Mouse (Mus musculus): ENCODE results near the gene Parpbp. TPM values are rescaled to one million over a fixed set of nuclear protein-coding genes. Genes with fewer than 3 reads are reported as not detected.
A peak's percentile ranks its signal among the peaks of the same experiment; 100 is the strongest.

Parpbp gene
- polyA plus RNA-seq, 1 experiment from 2014 or later, result 11.3 TPM

DNA sequence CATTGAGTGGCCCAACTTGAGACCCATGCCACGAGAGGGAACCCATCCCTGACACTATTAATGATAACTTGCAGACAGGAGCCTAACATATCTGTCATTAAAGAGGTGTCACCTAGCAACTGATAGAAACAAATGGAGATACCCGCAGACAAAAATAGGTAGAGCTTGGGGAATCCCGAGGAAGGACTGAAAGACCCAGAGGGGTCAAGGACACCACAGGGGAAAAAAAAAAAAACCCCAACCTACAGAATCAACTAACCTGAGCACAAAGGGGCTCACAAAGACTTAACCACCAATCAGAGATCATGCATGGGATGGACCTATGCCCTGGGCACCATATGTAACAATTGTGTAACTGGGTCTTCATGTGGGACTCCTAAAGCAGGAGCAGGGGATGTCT lies 79.4 kb downstream of the Parpbp start:
- Histone ChIP-seq H3K4me3 (no peak overlapping the region), H3K27ac (no peak overlapping the region), H3K9me3 (no peaks in the 10 kb centered on the region), H3K27me3 (ENCODE audit: insufficient read depth, poor library complexity, severe bottlenecking) (no peaks in the 10 kb centered on the region), H3K4me1 (replicated peaks) (no peaks in the 10 kb centered on the region), H3K36me3 (no peaks in the 10 kb centered on the region)
- DNase-seq (ENCODE audit: low spot score), result no peak
- 82% methylated on average over 3 of the region's 3 CpGs for WGBS

DNA sequence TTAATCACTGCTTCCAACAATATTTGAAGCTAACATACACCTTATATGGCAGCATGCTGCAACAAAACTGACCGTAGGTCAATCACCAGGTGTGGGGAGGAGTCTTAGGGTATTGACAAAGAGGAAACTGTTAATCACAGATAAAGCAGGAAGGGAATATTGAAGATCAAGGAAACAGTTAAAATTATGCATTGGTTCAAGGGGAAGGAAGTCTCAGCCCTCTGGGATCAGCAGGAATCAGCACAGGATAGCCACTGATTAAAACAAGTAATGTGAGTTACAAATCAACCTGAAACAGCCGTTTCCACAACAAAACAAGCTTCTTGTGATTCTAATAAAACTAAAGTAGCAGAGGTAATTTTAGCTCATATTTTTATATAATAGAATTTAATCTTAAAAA lies 81.9 kb downstream of the Parpbp start:
- no peak for DNase-seq (ENCODE audit: low spot score)
- Histone ChIP-seq H3K36me3 (no peaks in the 10 kb centered on the region), H3K27ac (no peak overlapping the region), H3K27me3 (ENCODE audit: insufficient read depth, poor library complexity, severe bottlenecking) (no peaks in the 10 kb centered on the region), H3K4me3 (no peak overlapping the region), H3K9me3 (no peaks in the 10 kb centered on the region), H3K4me1 (replicated peaks) (no peaks in the 10 kb centered on the region)
- WGBS, result 77% methylated on average over 2 of the region's 2 CpGs

DNA sequence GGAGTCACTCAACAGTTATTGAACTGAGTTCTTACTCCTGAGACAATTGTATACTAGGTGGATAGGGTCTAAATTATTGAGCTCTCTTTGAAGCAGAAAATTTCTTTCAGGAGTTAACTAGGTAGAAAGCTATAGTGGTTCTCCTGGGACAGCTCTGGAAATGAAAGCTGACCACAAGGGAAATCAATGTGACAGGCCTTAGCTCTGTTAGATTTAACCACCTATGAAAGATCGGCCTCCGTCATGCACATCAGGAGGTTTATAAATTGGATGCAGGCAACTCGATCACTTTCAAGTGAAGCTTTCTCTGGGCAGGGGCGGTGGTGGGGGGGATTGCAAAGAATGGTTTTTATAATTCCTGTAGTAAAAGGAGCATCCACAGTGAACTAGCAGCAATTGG lies 83.3 kb downstream of the Parpbp start:
- WGBS, result 75% methylated on average over 4 of the region's 4 CpGs
- no peaks in the 10 kb centered on the region for H3K27me3 ChIP-seq (ENCODE audit: insufficient read depth, poor library complexity, severe bottlenecking)
- DNase-seq (ENCODE audit: low spot score), result no peak
- no peak overlapping the region for H3K4me3 ChIP-seq
- H3K4me1 ChIP-seq (replicated peaks), result no peaks in the 10 kb centered on the region
- H3K9me3 ChIP-seq, result no peaks in the 10 kb centered on the region
- H3K27ac ChIP-seq, result no peak overlapping the region
- H3K36me3 ChIP-seq, result no peaks in the 10 kb centered on the region

DNA sequence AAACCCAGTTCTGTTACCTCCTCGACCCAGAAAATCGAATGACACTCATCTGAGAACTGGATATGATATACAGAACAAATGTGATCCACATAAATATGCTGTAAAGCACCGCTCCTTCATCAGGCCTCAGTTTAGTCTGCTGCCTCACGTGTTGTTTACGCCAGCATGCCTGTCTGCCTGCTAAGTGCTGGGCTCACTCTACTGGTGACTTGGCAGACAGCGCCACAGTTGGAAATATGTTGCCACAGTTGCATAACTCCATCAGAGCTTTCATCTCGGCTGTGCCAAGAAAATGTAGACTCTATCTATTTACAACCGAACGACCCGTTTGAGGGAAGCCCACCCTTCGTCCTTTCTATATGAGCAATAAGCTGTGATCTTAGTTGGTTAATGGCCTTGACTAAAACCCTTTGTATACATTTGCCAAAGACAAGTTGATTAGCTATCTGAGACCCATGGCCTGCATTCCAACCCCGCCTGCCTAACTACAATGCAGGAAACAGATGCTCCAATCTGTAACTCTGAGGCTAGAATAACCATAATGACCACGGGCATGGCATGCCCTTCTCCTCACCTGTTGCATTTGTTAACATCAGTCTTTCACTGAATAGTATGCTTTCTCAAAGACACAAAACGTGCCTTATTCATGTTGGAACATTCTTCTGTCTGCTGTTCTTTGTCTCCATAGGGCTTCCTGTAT lies 89.6 kb downstream of the Parpbp start:
- DNase-seq (ENCODE audit: low spot score), result no peak
- Histone ChIP-seq H3K4me3 (no peak overlapping the region), H3K27me3 (ENCODE audit: insufficient read depth, poor library complexity, severe bottlenecking) (no peaks in the 10 kb centered on the region), H3K36me3 (no peaks in the 10 kb centered on the region), H3K4me1 (replicated peaks) (no peaks in the 10 kb centered on the region), H3K9me3 (no peaks in the 10 kb centered on the region), H3K27ac (no peak overlapping the region)
- WGBS, result 90% methylated on average over 14 of the region's 14 CpGs

DNA sequence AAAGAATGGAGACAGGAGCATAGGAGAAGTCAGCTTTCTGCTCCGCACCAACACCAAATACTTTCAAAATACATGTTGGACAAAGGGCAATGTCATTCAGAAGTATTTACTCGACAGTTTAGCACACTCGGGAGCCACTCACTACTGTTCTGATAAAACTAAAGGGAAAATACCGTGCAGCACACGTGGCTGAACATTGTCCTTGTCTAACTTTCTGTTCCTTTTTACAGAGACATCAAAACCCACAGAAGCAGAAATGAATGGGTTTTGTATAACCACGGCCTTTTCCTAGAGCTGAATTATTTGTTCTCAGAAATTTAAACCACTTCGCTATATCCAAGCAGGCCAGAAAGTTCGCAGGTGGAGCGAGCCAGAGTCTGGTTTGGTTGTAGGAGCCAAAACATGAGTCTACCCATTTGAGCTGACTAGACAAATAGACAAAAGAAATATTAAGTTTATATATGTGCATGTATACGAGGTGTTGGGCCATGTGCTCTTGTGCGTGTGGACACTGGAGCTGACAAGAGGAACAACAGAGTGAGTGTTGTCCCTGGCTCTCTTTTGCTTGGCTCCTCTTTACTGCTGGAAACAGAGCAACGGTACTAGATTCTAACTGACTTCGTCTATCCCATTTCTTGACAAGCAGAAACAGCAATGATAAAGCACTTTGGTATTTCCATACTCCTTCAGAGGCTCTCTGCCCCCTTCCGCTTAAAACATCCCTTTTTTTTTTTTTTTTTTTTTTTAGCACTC lies 92.3 kb downstream of the Parpbp start:
- Histone ChIP-seq H3K4me3 (no peak overlapping the region), H3K27me3 (ENCODE audit: insufficient read depth, poor library complexity, severe bottlenecking) (no peaks in the 10 kb centered on the region), H3K36me3 (no peaks in the 10 kb centered on the region), H3K27ac (no peak overlapping the region), H3K9me3 (no peaks in the 10 kb centered on the region), H3K4me1 (replicated peaks) (no peaks in the 10 kb centered on the region)
- 87% methylated on average over 14 of the region's 14 CpGs for WGBS
- no peak for DNase-seq (ENCODE audit: low spot score)

- Histone ChIP-seq H3K4me1 (replicated peaks) (no peaks in the 10 kb centered on the region), H3K36me3 (no peaks in the 10 kb centered on the region), H3K27ac (no peak overlapping the region), H3K4me3 (no peak overlapping the region), H3K9me3 (no peaks in the 10 kb centered on the region), H3K27me3 (ENCODE audit: insufficient read depth, poor library complexity, severe bottlenecking) (no peaks in the 10 kb centered on the region)
- 66% methylated on average over 11 of the region's 11 CpGs for WGBS
- peak; percentile 64 for DNase-seq (ENCODE audit: low spot score)
Observed at GRCm38 (mm10) chr10:88046098-88046771, 100.5 kb downstream of the Parpbp start.

- no peak overlapping the region for H3K4me3 ChIP-seq
- WGBS, result 78% methylated on average over 4 of the region's 4 CpGs
- H3K9me3 ChIP-seq, result no peaks in the 10 kb centered on the region
- H3K4me1 ChIP-seq (replicated peaks), result no peaks in the 10 kb centered on the region
- no peaks in the 10 kb centered on the region for H3K27me3 ChIP-seq (ENCODE audit: insufficient read depth, poor library complexity, severe bottlenecking)
- DNase-seq (ENCODE audit: low spot score), result no peak
- H3K27ac ChIP-seq, result no peak overlapping the region
- H3K36me3 ChIP-seq, result no peaks in the 10 kb centered on the region
Observed at GRCm38 (mm10) chr10:88044297-88044696, 102.4 kb downstream of the Parpbp start.

Other genes with a start within 250 kb of the Parpbp start
- gene Pmch, start 55.9 kb downstream of the Parpbp start, polyA plus RNA-seq (2016; fragmentation: Nextera tagmentation; extraction: Ambion mirVana), result 0.27 and 1.4 TPM in 2 replicates
- 98.0 and 102 TPM in 2 replicates for gene Nup37, start 51 bp upstream of the Parpbp start, polyA plus RNA-seq (2016; fragmentation: Nextera tagmentation; extraction: Ambion mirVana)
- 47.0 and 51.1 TPM in 2 replicates for gene Washc3, start 54.2 kb upstream of the Parpbp start, polyA plus RNA-seq (2016; fragmentation: Nextera tagmentation; extraction: Ambion mirVana)
- 0.16 and 0.35 TPM in 2 replicates for gene Dram1, start 232.1 kb upstream of the Parpbp start, polyA plus RNA-seq (2016; fragmentation: Nextera tagmentation; extraction: Ambion mirVana)
- gene Gnptab, start 232.2 kb upstream of the Parpbp start, polyA plus RNA-seq (2016; fragmentation: Nextera tagmentation; extraction: Ambion mirVana), result 8.7 and 9.5 TPM in 2 replicates

Data from hindbrain, embryonic 10.5 days (tissue).